Comparison of ENCODE assay signal across 15 mouse cellular contexts in the genomic region with DNA sequence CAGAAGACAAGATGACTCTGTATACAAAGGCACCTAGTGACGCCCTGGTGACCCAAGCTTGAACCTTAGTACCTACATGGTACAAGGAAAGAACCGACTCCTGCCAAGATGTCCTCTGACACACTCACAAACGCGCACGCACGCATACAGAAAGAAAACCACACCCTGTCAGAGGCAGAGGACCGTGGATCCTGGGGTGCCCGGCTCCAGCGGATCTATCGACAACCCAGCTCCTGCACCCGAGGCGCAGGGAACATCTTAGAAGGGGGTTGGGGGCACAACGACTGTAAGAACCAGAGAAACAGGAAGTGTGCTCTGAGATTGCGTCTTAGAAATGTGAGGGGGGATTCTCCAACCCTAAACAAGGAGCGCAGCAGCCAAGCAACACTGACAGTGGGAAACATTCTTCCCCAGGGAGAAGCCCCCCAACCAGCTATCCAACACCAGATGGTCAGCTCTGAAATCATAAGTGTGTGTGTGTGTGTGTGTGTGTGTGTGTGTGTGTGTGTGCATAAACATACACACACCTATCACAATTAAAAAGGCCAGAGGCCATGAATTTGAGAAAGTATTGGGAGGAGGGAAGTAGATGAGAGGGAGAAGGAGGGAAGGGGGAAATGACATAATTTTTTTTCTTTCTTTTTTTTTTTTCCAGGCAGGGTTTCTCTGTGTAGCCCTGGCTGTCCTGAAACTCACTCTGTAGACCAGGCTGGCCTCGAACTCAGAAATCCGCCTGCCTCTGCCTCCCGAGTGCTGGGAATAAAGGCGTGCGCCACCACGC. TPM values are rescaled to one million over a fixed set of nuclear protein-coding genes. Genes with fewer than 3 reads are reported as not detected.
DNase-seq lines count a peak whose midpoint lies in the region; ATAC-seq lines count a peak whose summit lies in the region.
"Had no signal": no experiment of that assay in that cellular context is flagged by ENCODE, and none has a peak within 500 bp of the region (broad histone marks: within the 10 kb centered on the region; RNA-seq: fewer than 3 reads in every experiment).

No protein-coding gene starts in this region.

- intact Hi-C loops in heart, postnatal 14 days (cut with DNase I): loop anchor here (1.0 kb wide), 1 partner anchor 181 kb away; no protein-coding TSS in a partner anchor

- H3K4me2 ChIP-seq in heart, embryonic 12.5 days: no peak overlapping the region
- H3K4me2 ChIP-seq: embryonic facial prominence, embryonic 12.5 days; lung, embryonic 15.5 days had no signal

- H3K4me3 ChIP-seq in heart, embryonic 12.5 days: no peak overlapping the region
- H3K4me3 ChIP-seq: embryonic facial prominence, embryonic 12.5 days; lung, embryonic 15.5 days had no signal

- WGBS in heart, embryonic 12.5 days: 64% methylated on average over 21 of the region's 21 CpGs

- no peak for DNase-seq in heart, postnatal 14 days
- DNase-seq in urinary bladder, postnatal 14 days (ENCODE audit: low spot score): peak; percentile 34
- DNase-seq in urinary bladder, postnatal 4 days (ENCODE audit: low spot score in 2 of 2): no peak
- no peak for DNase-seq in layer of hippocampus, postnatal 10 days (ENCODE audit: low spot score in 2 of 2)
- DNase-seq in retina, embryonic 14.5 days (ENCODE audit: low spot score): no peak
- no peak for DNase-seq in kidney, postnatal 14 days
- DNase-seq: cerebellum, adult 11-12 months; kidney, adult 11 months had no signal

- H3K27ac ChIP-seq in heart, embryonic 12.5 days (ENCODE audit: poor library complexity, severe bottlenecking): no peak overlapping the region
- H3K27ac ChIP-seq: embryonic facial prominence, embryonic 12.5 days had no signal

- peaks cover 11% of the 10 kb centered on the region for H3K36me3 ChIP-seq in heart, embryonic 12.5 days

- peak overlapping the region; percentile 28; the same call in 1 of the 2 replicates for H3K9ac ChIP-seq in heart, embryonic 12.5 days
- H3K9ac ChIP-seq: embryonic facial prominence, embryonic 12.5 days; lung, embryonic 15.5 days had no signal

- no peaks in the 10 kb centered on the region for H3K9me3 ChIP-seq in heart, embryonic 12.5 days (replicated peaks)
- H3K9me3 ChIP-seq: embryonic facial prominence, embryonic 12.5 days; lung, embryonic 15.5 days had no signal

- peaks cover 73% of the 10 kb centered on the region for H3K4me1 ChIP-seq in heart, embryonic 12.5 days (replicated peaks)

- no peaks in the 10 kb centered on the region for H3K27me3 ChIP-seq in heart, embryonic 12.5 days (replicated peaks)
- H3K27me3 ChIP-seq: embryonic facial prominence, embryonic 12.5 days; lung, embryonic 15.5 days had no signal

- ATAC-seq in heart, embryonic 12.5 days (ENCODE audit: insufficient number of reproducible peaks, low FRiP score): no peak
- ATAC-seq in neutrophil, adult 5-6 weeks (ENCODE audit: extremely low read depth, insufficient number of reproducible peaks, low FRiP score, poor library complexity, severe bottlenecking): peak; percentile 24; the same call in 1 of the 2 replicates
- ATAC-seq: forebrain, embryonic 16.5 days had no signal

RNA-seq across cellular contexts. Expression of gene Dad1, which starts 22.5 kb away (rescaled TPM):
- 365 and 374 TPM in 2 replicates for polyA plus RNA-seq in heart, embryonic 12.5 days (2016; fragmentation: Nextera tagmentation; extraction: Ambion mirVana)
- 100 to 1,000 TPM; 104 TPM for total RNA-seq in heart, postnatal 14 days (2021)
- 50.7 and 51.7 TPM in 2 replicates for total RNA-seq in neutrophil, adult 5-6 weeks (2017)
- total RNA-seq in layer of hippocampus, postnatal 10 days (2021): 100 to 1,000 TPM; 127 TPM

RNA-seq across cellular contexts. Expression of gene Abhd4, which starts 22.6 kb away (rescaled TPM):
- 87.6 and 90.2 TPM in 2 replicates for polyA plus RNA-seq in heart, embryonic 12.5 days (2016; fragmentation: Nextera tagmentation; extraction: Ambion mirVana)
- total RNA-seq in heart, postnatal 14 days (2021): 10 to 100 TPM; 46.7 to 50.7 TPM
- 16.1 and 16.6 TPM in 2 replicates for total RNA-seq in neutrophil, adult 5-6 weeks (2017)
- total RNA-seq in layer of hippocampus, postnatal 10 days (2021): 10 to 100 TPM; 45.1 to 49.8 TPM

RNA-seq across cellular contexts. Expression of gene Olfr49, which starts 53.4 kb away (rescaled TPM):
- polyA plus RNA-seq in heart, embryonic 12.5 days (2016; fragmentation: Nextera tagmentation; extraction: Ambion mirVana): not detected in 2 replicates
- not detected for total RNA-seq in heart, postnatal 14 days (2021)
- 0.12 TPM in 1 of 2 replicates, not detected in the other for total RNA-seq in neutrophil, adult 5-6 weeks (2017)
- not detected for total RNA-seq in layer of hippocampus, postnatal 10 days (2021)
- total RNA-seq: left cerebral cortex, postnatal 14 days had no signal
- polyA plus RNA-seq: C2C12; embryonic facial prominence, embryonic 12.5 days; forebrain, embryonic 16.5 days; lung, embryonic 15.5 days had no signal
